Mouse (Mus musculus): ENCODE data around the gene Nppb.

GRCm38 (mm10) chr4:148008412-148008811, 22.8 kb downstream of the Nppb start:
- TF ChIP-seq POLR2A (IDR thresholded peaks at IDR 0.05; ENCODE audit: control insufficient read depth in 1 of 2, insufficient read depth in 1 of 2, low read depth in 1 of 2, low read length in 2 of 2, poor library complexity in 1 of 2) = no peak
- no peak for TF ChIP-seq ELF1 (IDR thresholded peaks at IDR 0.05; ENCODE audit: low read depth, low read length)
- TF ChIP-seq CTCF (IDR thresholded peaks at IDR 0.05 in 2 of 3, conservative IDR thresholded peaks at IDR 0.05 in 1 of 3; ENCODE audit: control insufficient read depth in 1 of 3, insufficient read depth in 1 of 3, low read depth in 2 of 3, low read length in 3 of 3, poor library complexity in 1 of 3, severe bottlenecking in 1 of 3) = peak; percentile 45 to 73 (median 64)
- TF ChIP-seq MAX (IDR thresholded peaks at IDR 0.05; ENCODE audit: low read length) = no peak
- TF ChIP-seq JUND (IDR thresholded peaks at IDR 0.05; ENCODE audit: low read depth, low read length) = no peak
- no peak for TF ChIP-seq USF1 (IDR thresholded peaks at IDR 0.05; ENCODE audit: low read depth, low read length)
- no peak for TF ChIP-seq MYC (IDR thresholded peaks at IDR 0.05; ENCODE audit: low read depth, low read length)
- TF ChIP-seq ZKSCAN1 (IDR thresholded peaks at IDR 0.05; ENCODE audit: low read depth, low read length) = no peak
- TF ChIP-seq CHD1 (IDR thresholded peaks at IDR 0.05; ENCODE audit: low read depth, low read length) = no peak
- TF ChIP-seq TBP (IDR thresholded peaks at IDR 0.05; ENCODE audit: low read depth, low read length) = no peak
- TF ChIP-seq NELFE (IDR thresholded peaks at IDR 0.05; ENCODE audit: low read depth, low read length) = no peak
- no peak for TF ChIP-seq MYB (IDR thresholded peaks at IDR 0.05; ENCODE audit: low read depth, low read length)
